Mouse (Mus musculus): ENCODE results near the gene Ddx1.
A peak's percentile ranks its signal among the peaks of the same experiment; 100 is the strongest.

Gene Ddx1

GRCm38 (mm10) chr12:13248691-13249572 is at the start of gene Ddx1:
Ddx1 (minus strand) TSS chr12:13249213.
- DNase-seq (ENCODE audit: low spot score in 2 of 2), result peak; percentile 49 to 67

GRCm38 (mm10) chr12:13293421-13293881 is 44.4 kb upstream of the Ddx1 start:
- no peak for DNase-seq (ENCODE audit: low spot score in 2 of 2)

GRCm38 (mm10) chr12:13291453-13291852 is 42.4 kb upstream of the Ddx1 start:
- DNase-seq (ENCODE audit: low spot score in 2 of 2), result no peak

GRCm38 (mm10) chr12:13269570-13270390 is 20.8 kb upstream of the Ddx1 start:
- no peak for DNase-seq (ENCODE audit: low spot score in 2 of 2)

GRCm38 (mm10) chr12:13268826-13269449 is 19.9 kb upstream of the Ddx1 start, which contains the start of gene Nbas:
Nbas (plus strand) TSS chr12:13269133.
- DNase-seq (ENCODE audit: low spot score in 2 of 2), result peak; percentile 65 to 69

GRCm38 (mm10) chr12:13268412-13268811 is 19.4 kb upstream of the Ddx1 start:
- no peak for DNase-seq (ENCODE audit: low spot score in 2 of 2)

GRCm38 (mm10) chr12:13255701-13256100 is 6.7 kb upstream of the Ddx1 start:
- DNase-seq (ENCODE audit: low spot score in 2 of 2), result no peak

- no peak for DNase-seq (ENCODE audit: low spot score in 2 of 2)
Measured at GRCm38 (mm10) chr12:13255068-13255467, 6.1 kb upstream of the Ddx1 start.

GRCm38 (mm10) chr12:13249573-13249919 is 533 bp upstream of the Ddx1 start:
- no peak for DNase-seq (ENCODE audit: low spot score in 2 of 2)

GRCm38 (mm10) chr12:13242453-13242852 is 6.6 kb downstream of the Ddx1 start:
- DNase-seq (ENCODE audit: low spot score in 2 of 2), result no peak

- DNase-seq (ENCODE audit: low spot score in 2 of 2), result no peak
Measured at GRCm38 (mm10) chr12:13218101-13218514, 30.9 kb downstream of the Ddx1 start.

- no peak for DNase-seq (ENCODE audit: low spot score in 2 of 2)
Measured at GRCm38 (mm10) chr12:13217568-13217967, 31.4 kb downstream of the Ddx1 start.

GRCm38 (mm10) chr12:13216501-13217103 is 32.4 kb downstream of the Ddx1 start:
- DNase-seq (ENCODE audit: low spot score in 2 of 2), result no peak

GRCm38 (mm10) chr12:13214345-13215278 is 34.4 kb downstream of the Ddx1 start:
- peak; percentile 34 to 51 for DNase-seq (ENCODE audit: low spot score in 2 of 2)

GRCm38 (mm10) chr12:13211746-13212482 is 37.1 kb downstream of the Ddx1 start:
- peak in 1 of 2 experiments; percentile 4 for DNase-seq (ENCODE audit: low spot score in 2 of 2)

GRCm38 (mm10) chr12:13209692-13210377 is 39.2 kb downstream of the Ddx1 start:
- DNase-seq (ENCODE audit: low spot score in 2 of 2), result no peak

GRCm38 (mm10) chr12:13208983-13209451 is 40.0 kb downstream of the Ddx1 start:
- DNase-seq (ENCODE audit: low spot score in 2 of 2), result no peak

- no peak for DNase-seq (ENCODE audit: low spot score in 2 of 2)
Measured at GRCm38 (mm10) chr12:13208517-13208916, 40.5 kb downstream of the Ddx1 start.

GRCm38 (mm10) chr12:13207099-13207498 is 41.9 kb downstream of the Ddx1 start:
- DNase-seq (ENCODE audit: low spot score in 2 of 2), result no peak
